Mouse (Mus musculus): ENCODE data around the gene Gcn1l1. TPM values are rescaled to one million over a fixed set of nuclear protein-coding genes. Genes with fewer than 3 reads are reported as not detected.
"Not testable (repeated sequence)": the region's sequence is repeated elsewhere in the genome, so short reads cannot be mapped to it uniquely, and the experiment has no call there.

The Gcn1l1 gene
- total RNA-seq (2022), result 10 to 100 TPM; 69.2 to 98.2 (median 77.7) TPM

DNA sequence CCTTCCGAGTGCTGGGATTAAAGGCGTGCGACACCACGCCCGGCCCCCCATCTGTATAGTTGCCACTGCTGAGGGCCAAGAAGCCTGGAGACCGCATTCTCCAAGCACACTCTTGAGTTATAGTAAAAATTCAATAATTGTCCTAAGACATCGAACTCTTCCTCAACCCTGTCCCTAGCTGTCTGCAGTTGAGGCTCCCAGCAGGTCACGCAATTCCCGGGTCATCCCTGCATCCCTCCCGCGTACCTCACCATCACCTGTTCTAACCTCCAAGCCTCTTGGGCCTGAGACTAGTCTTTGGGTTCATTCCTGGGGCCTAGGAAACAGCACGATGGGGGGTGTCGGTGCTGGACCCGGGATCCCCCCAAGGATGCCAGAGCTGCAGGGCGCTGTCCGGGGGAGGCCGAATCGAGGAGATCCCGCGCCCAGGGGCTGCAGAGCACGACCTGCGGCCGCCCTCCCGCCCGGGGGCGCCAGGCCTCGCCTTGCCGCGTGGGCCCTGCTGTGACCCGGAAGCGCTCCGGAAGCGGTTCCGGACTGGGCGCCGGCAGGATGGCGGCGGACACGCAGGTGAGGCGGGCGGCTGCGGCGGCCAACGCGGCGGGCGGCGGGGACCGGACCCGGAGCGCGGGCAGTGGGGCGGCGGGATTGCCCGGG is at the start of gene Gcn1l1:
TSS of gene Gcn1l1 (plus strand) at position 518 of the 657 bp plus-strand sequence.
- DNase-seq, result peak; percentile 56

DNA sequence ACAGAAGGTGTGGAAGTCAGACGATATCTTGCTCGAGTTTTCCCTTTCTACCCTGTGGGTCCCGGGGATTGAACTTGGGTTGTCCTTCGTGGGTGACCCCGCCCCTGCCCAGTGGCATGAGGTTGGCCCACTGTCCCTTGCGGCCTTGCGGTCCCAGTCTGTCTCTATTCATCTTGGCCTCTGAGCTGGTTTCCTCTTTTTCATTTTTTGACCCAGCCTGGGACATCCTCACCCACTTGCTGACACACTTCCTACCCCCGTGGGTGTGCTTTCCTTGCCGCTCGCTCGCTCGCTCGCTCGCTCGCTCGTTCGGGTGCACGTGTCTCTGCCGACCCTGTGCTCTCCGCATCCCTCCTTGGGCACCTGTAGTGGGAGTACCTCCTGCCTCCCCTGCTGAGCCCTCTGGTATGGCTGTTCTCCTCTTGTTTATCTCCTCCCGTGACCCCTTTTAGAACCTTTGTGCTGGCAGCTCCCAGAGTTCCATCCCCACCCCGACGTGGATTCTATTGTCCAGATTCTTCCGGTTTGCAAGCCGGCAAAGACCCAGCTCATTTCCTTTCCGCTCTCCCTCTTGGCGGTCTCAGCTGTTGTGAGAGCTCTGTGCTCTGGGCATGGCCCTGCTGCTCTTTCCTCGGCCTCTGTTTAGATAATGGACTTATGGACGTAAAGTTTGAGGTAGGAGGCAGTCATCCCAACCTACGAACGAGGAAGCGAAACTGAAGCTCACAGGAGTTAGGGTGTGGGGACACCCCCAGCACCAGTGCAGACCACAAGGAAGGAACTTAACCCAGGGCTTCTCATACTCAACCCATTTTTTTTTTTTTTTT is 48.8 kb upstream of the Gcn1l1 start:
- DNase-seq, result no peak

DNA sequence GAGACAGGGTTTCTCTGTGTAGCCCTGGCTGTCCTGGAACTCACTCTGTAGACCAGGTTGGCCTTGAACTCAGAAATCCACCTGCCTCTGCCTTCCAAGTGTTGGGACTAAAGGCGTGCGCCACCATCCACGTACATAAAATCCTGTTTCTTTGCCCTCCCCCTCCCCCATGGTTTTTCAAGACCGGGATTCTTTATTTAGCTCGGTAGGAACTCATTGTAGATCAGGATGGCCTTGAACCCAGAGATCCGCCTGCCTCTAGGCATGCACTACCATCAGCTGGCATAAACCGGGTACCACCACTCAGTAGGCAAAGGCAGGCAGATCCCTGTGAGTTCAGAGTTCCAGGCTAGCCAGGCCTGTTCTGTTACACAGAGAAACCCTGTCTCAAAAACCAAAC is 48.1 kb upstream of the Gcn1l1 start:
- DNase-seq, result no peak

GRCm38 (mm10) chr5:115517501-115517900 is 47.6 kb upstream of the Gcn1l1 start:
- no peak for DNase-seq

- not testable (repeated sequence) for DNase-seq
These were observed 46.8 kb upstream of the Gcn1l1 start for GRCm38 (mm10) chr5:115518214-115518613.

- no peak for DNase-seq
These were observed 44.7 kb upstream of the Gcn1l1 start for GRCm38 (mm10) chr5:115520325-115520869.

DNA sequence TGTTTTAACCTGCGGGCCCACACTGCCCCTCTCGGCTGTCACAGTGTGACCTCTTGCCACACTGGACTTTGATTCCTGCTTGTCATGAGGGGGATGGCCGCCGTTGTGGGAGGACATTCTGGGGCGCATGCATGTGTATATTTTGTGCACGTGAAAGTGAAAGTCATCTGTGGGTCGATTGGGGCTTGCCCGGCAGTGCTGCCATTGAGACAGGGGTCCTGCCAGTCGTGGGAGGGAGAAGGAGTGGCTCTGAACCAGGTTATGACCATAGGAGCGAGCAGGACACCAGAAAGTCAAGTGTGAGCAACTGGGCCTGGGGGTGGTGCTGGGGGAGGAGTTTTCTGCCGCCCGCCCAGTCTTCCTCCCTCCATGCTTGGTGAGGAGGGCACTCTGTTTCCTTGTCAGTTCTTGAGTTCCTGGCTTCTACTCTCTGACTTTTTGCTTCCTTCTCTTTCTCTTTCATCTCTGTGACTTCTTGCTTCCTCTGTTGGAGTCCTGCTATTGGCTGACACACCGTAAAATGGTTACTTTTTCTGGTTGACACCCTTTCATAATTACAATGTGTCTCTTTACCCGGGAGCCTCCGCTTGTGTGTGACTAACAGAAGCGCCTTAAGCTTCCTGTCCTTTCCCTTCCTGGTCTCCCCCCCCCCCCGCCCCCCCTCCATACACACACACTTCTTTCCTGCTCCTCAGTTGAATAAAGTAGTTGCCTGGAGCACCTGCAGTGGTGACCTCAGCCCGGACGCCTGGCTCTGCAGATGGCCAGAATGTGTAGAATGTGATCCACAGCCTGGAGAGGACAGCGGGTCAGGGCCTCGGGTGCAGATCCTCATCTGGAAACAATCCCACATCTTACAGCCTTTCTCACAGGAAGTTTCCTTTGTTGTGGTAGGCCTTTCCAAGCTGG is 43.2 kb upstream of the Gcn1l1 start:
- no peak for DNase-seq

DNA sequence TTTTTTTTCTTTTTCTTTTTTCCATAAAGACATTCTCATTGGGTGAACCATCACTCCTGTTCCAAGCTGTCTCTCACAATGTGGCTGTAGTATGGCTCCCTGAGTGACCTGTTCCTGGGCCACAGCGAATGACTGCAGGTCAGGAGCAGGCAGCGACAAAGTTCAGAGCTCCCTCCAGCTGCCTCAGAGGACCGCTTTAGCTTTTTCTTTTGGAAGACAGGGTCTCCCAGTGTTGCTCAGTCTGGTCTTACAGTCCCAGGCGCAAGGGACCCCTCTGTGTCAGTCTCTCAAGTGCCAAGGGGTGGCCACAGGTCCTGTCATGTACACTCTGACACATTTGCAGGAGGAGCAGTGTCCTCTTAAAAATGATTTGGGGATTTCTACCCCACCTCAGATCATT is 42.5 kb upstream of the Gcn1l1 start:
- no peak for DNase-seq

DNA sequence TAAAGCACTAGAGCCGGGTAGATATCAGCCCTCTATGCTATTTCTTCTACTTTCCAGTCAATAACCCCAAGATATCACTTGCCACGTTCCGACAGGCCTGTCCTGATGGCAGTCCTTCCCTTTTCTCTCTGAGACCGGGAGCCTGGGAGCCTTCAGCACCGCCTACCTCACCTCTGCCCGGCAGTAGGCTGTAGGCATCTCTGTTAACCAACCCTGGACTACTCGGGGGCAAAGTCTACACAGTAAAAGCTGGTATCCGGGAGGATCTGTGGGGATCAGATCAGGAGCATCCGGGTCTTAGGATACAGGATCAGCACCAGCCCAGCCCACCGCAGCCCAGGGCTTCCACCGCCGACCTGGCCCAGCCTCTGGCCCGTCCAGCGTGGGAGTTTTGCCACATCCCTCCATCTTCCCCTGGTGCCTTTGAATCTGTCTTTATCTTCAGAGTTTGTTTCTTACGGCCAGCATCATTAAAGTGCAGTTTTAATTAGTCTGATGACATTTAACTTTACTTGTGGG is 42.0 kb upstream of the Gcn1l1 start:
- no peak for DNase-seq

DNA sequence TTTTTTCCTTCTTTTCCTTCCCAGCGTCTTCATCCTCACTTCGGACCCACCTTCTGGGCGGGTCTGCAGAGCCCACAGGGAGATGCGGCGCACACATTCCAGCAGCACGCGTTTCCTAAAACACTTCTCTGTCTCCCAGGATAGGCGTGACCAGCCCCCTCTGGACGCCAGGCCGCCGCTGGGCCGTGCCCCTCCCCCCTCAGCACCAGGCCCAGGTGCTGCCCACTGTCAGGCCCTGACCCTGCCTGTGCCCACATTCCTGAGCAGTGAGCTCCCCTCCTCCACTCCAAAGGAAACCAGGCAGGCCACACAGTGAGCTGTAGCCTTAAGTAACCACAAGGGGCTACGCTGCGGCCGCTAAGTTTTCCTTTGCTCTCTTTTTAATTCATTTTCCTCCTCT is 41.1 kb upstream of the Gcn1l1 start:
- DNase-seq, result no peak

GRCm38 (mm10) chr5:115524471-115524870 is 40.6 kb upstream of the Gcn1l1 start:
- DNase-seq, result no peak

DNA sequence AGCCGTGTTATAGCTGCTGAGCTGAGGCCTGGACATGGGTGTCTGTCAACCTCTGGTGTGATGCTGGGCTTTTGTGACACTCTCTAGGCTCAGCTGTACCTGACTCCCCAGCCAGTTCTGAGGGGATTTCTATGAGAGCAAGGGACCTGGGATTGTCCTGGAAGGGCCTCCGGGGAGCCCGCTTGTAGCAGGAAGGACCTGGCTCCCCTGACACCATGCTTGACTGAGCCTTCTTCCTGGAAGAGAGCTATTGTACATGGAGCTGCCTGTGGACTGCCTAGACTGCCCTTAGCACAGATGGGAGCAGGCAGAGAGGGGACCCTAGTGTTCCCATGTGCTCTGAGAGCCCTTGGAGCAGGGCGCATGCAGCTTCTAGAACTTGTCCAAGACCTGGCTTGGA is 39.6 kb upstream of the Gcn1l1 start:
- no peak for DNase-seq

DNA sequence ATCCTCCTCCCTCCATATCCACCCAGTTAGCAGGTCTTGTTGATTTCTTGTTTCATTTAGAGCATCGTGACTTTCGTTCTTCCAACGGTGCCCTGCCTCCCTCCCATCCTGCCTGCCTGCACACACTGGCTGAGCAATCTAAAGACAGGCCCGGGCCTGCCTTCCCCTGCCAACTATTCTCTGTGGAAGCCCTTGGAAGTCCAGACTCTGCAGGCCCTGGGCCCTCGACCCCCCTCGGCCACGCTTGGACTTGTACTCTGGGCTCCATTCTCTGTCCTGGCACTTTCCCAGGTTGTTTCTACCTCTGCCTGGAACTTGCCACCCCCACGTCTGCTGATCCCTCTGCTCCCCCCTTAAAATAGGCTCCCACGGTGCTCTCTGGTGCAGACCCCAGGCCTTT is 39.1 kb upstream of the Gcn1l1 start:
- DNase-seq, result no peak

GRCm38 (mm10) chr5:115526456-115527202 is 38.4 kb upstream of the Gcn1l1 start:
- no peak for DNase-seq

GRCm38 (mm10) chr5:115528128-115528527 is 36.9 kb upstream of the Gcn1l1 start:
- DNase-seq, result no peak

DNA sequence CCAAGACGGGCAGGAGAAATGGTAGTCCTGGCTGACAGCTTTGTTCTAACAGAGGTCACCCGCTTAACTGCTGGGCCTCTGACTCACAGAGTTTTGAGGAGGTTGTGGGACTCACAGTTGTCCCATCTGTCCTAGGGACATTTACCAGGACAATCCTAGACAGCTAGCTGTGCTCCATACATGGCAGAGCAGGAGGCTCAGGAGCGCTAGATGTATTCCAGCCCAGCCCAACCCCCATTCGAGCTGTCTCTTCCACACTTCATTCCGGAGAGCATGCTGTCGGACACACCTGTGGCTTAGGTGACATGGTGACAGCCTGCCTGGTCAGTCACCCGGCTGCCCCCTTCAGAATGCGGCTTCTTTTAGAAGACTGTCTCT is 35.7 kb upstream of the Gcn1l1 start:
- DNase-seq, result no peak

DNA sequence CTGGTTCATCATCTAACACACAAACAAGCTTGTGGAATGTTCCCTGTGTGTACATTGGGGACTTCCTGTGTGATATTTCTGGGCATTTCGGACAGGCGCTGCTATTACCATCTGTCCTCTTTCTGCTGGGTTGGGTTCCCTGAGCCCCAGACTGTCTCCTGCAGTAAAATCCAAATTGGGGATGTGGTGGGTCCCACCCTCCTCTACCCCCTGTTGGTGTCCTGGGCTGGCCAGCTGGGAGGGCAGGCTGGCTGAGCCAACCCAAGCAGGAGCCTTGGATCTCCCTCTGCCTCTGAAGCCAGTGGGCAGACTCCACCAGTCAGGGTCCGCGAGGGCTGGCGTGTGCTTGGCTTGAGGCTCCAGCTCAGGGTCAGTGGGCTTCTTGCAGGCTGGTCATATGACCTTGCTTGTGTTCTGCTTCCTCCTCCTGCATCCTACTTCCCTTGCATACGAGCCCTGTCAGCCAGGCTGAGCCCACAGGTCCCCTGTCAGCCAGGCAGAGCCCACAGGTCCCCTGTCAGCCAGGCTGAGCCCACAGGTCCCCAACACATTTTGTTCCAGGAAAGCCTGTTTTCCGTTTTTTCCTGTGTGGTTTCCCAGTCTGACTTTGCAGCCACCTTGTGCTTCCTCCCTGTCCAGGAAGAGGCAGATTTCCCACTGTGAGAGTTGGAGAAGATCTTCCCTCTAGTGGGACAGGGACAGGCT is 35.2 kb upstream of the Gcn1l1 start:
- no peak for DNase-seq

DNA sequence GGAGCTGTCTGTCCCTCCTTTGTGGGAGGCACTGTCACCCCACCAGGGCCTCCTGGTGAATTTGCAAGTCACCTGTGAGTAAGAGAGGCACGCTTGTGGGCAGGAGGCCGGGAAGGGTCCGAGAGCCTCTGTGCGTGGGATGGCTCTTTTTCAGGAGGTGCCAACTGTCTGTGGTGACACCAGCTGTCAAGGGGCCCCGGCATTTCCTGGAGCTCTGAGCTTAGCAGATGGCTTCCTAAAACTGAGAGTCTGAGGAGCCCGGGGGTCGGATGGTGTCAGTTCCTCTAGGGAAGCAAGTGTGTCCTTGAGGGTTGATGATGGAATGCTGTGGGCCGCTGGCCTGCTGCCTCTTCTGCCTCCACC is 34.6 kb upstream of the Gcn1l1 start:
- no peak for DNase-seq

DNA sequence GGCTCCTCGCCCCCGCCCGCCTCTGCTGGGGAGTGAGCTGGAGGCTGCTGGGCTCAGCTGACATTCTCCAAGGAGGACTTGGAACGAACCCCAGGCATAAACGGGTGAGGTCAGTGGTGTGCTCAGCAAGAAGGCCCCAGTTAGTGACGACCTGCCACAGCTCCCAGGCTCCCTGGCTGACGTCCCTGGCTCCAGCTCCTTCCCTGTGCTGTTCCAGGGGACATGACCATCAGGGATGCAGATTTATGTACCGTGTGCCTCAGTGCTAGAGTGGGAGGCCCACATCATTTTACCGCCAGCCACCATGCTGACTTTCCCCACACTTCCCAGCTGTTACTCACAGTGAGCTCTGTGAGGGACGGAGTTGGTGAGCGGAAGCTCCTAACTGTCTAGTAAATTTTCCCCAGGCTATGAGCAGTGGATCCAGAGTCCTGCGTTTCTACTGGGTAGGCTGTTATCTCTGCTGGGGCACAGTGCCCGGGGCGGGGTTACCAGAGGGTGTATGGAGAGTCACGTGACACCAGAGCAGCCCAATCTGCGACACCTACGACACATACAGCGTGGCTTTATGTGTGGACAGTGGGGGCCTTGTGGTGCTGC is 33.3 kb upstream of the Gcn1l1 start:
- DNase-seq, result peak; percentile 67

GRCm38 (mm10) chr5:115534290-115534731 is 30.7 kb upstream of the Gcn1l1 start:
- peak; percentile 63 for DNase-seq

DNA sequence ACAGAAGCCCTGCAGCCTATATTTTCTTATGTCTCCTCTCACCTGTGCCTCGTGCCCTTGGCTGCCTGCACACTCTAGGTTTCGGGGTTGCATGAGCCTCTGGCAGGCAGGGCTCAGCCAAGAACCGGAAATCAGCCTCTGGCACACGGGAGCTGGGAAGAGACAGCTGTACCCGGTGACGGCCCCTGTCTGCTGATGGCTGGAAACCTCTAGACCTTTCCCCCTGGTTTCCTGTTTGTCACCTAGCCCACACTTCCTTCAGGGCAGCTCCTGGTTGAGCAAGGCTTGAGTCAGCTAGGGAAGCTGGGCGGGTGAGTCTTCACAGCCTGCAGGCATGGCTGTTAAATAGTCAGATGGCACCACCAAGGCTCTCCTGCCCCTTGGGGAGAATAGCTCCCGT is 30.2 kb upstream of the Gcn1l1 start:
- DNase-seq, result no peak

Measured in adrenal gland, adult 8-10 months (tissue).